ENCODE assay signal across 16 mouse cellular contexts in genomic region chr4:4518741-4519140, GRCm38 (mm10).
"Had no signal": no experiment of that assay in that cellular context is flagged by ENCODE, and none has a peak within 500 bp of the region (broad histone marks: within the 10 kb centered on the region; RNA-seq: fewer than 3 reads in every experiment).

No protein-coding gene starts in this region.

- DNase-seq: retina, postnatal 1 day; right cerebral cortex, adult 18-20 months; right cerebral cortex, postnatal 14 days; right cerebral cortex, postnatal 25 days; right cerebral cortex, postnatal 4 days; spleen, adult 18-20 months; thymus, adult 18-20 months; thymus, adult 2 months; thymus, postnatal 14 days; thymus, postnatal 25 days; thymus, postnatal 36 days; thymus, postnatal 4 days had no signal

- H3K9ac ChIP-seq: neural tube, embryonic 13.5 days; neural tube, embryonic 15.5 days; stomach, embryonic 15.5 days had no signal

- H3K4me1 ChIP-seq: neural tube, embryonic 13.5 days; neural tube, embryonic 15.5 days; stomach, embryonic 15.5 days had no signal

- H3K9me3 ChIP-seq: neural tube, embryonic 13.5 days; neural tube, embryonic 15.5 days; stomach, embryonic 15.5 days had no signal

- H3K27me3 ChIP-seq: neural tube, embryonic 13.5 days; neural tube, embryonic 15.5 days; stomach, embryonic 15.5 days had no signal

- H3K4me2 ChIP-seq: neural tube, embryonic 13.5 days; neural tube, embryonic 15.5 days; stomach, embryonic 15.5 days had no signal

- H3K4me3 ChIP-seq: neural tube, embryonic 13.5 days; neural tube, embryonic 15.5 days; stomach, embryonic 15.5 days had no signal

- H3K27ac ChIP-seq: neural tube, embryonic 13.5 days; neural tube, embryonic 15.5 days; stomach, embryonic 15.5 days; stomach, postnatal 0 days had no signal

- H3K36me3 ChIP-seq: neural tube, embryonic 13.5 days; neural tube, embryonic 15.5 days; stomach, embryonic 15.5 days had no signal
